Mouse (Mus musculus) myocyte (in vitro differentiated cells): Measurements from ENCODE around the gene Zc3h18. TPM values are rescaled to one million over a fixed set of nuclear protein-coding genes. Genes with fewer than 3 reads are reported as not detected.

Source experiments
- H3K27me3 ChIP-seq: one replicate; pipeline ENCODE4 v1.6.1; 2011; ENCODE audit not compliant: control insufficient read depth, insufficient read depth, insufficient read length
- H3K36me3 ChIP-seq: one replicate; pipeline ENCODE4 v1.6.1; 2011; ENCODE audit not compliant: control insufficient read depth, insufficient read depth
- H3K4me2 ChIP-seq: one replicate; pipeline ENCODE4 v1.6.1; 2011; ENCODE audit warnings: low read depth, control low read depth
- H3K4me3 ChIP-seq: one replicate; pipeline ENCODE4 v1.5.1; 2011; ENCODE audit warnings: mild to moderate bottlenecking, control low read depth, moderate library complexity
- H3K79me2 ChIP-seq: one replicate; pipeline ENCODE4 v1.6.1; 2011; ENCODE audit not compliant: control insufficient read depth, insufficient read depth
- H3ac ChIP-seq: one replicate; pipeline ENCODE4 v1.6.1; 2011; ENCODE audit not compliant: control insufficient read depth, insufficient read length
- CEBPB ChIP-seq: IDR thresholded peaks from 2 replicates; pipeline ENCODE4 v1.6.1; 2011; ENCODE audit warnings: mild to moderate bottlenecking, moderate library complexity; ENCODE audit not compliant: poor library complexity, insufficient read depth, severe bottlenecking
- E2F4 ChIP-seq: IDR thresholded peaks from one replicate; pipeline ENCODE4 v1.6.1; 2011; ENCODE audit warnings: mild to moderate bottlenecking, control low read depth, moderate library complexity; ENCODE audit not compliant: insufficient read depth
- MAX ChIP-seq: IDR thresholded peaks from one replicate; pipeline ENCODE4 v1.6.1; 2011; ENCODE audit warnings: low read depth, mild to moderate bottlenecking, control low read depth
- MYOD1 ChIP-seq, 3 experiments: IDR thresholded peaks; one replicate each; pipeline ENCODE4 v1.6.1; 2011; ENCODE audit warnings: control low read depth in 2 of 3, low read depth in 2 of 3, mild to moderate bottlenecking in 2 of 3, moderate library complexity in 1 of 3; ENCODE audit not compliant: insufficient read length in 2 of 3, control insufficient read depth in 1 of 3
- MYOG ChIP-seq, 3 experiments: IDR thresholded peaks; one replicate each; pipeline ENCODE4 v1.6.1; 2011; ENCODE audit warnings: control low read depth in 2 of 3, low read depth in 2 of 3, mild to moderate bottlenecking in 2 of 3; ENCODE audit not compliant: insufficient read length in 2 of 3, control insufficient read depth in 1 of 3, insufficient read depth in 1 of 3
- POLR2A ChIP-seq: IDR thresholded peaks from one replicate; pipeline ENCODE4 v1.6.1; 2011; ENCODE audit warnings: low read depth, mild to moderate bottlenecking, control low read depth, moderate library complexity; ENCODE audit not compliant: insufficient read length
- POLR2AphosphoS2 ChIP-seq: IDR thresholded peaks from one replicate; pipeline ENCODE4 v1.6.1; 2011; ENCODE audit warnings: low read depth, control low read depth; ENCODE audit not compliant: insufficient read length
- REST ChIP-seq: IDR thresholded peaks from one replicate; pipeline ENCODE4 v1.6.1; 2011; ENCODE audit warnings: mild to moderate bottlenecking, control low read depth, moderate library complexity; ENCODE audit not compliant: insufficient read depth, insufficient read length
- SRF ChIP-seq: IDR thresholded peaks from one replicate; pipeline ENCODE4 v1.6.1; 2011; ENCODE audit warnings: low read depth; ENCODE audit not compliant: control insufficient read depth, insufficient read length
- TCF12 ChIP-seq: IDR thresholded peaks from one replicate; pipeline ENCODE4 v1.6.1; 2011; ENCODE audit warnings: mild to moderate bottlenecking, control low read depth; ENCODE audit not compliant: poor library complexity, insufficient read depth, severe bottlenecking
- TCF3 ChIP-seq: IDR thresholded peaks from one replicate; pipeline ENCODE4 v1.6.1; 2011; ENCODE audit warnings: low read depth, control low read depth; ENCODE audit not compliant: insufficient read length
- USF1 ChIP-seq: IDR thresholded peaks from one replicate; pipeline ENCODE4 v1.6.1; 2011; ENCODE audit warnings: low read depth, mild to moderate bottlenecking, control low read depth, moderate library complexity
- polyA plus RNA-seq: library from polyadenylated mRNA; unstranded; fragments of >200 nt; fragmentation: generic; extraction: Trizol; gene quantifications from one replicate; pipeline ENCODE4 v1.2.1, GENCODE M21; 2012; ENCODE audit warnings: missing spikeins

Gene Zc3h18
- polyA plus RNA-seq, 1 experiment, result 28.8 TPM

GRCm38 (mm10) chr8:122343758-122344157, 32.7 kb upstream of the Zc3h18 start:
- no peak overlapping the region for H3ac ChIP-seq
- H3K36me3 ChIP-seq, result no peaks in the 10 kb centered on the region
- no peaks in the 10 kb centered on the region for H3K27me3 ChIP-seq
- H3K4me2 ChIP-seq, result peak overlapping the region; percentile 97
- peak overlapping the region; percentile 17 for H3K4me3 ChIP-seq
- H3K79me2 ChIP-seq, result no peaks in the 10 kb centered on the region
- TF ChIP-seq E2F4 (no peak), CEBPB (no peak), MYOD1 (IDR thresholded peaks at IDR 0.05; ENCODE audit: control insufficient read depth in 1 of 3, insufficient read length in 2 of 3, low read depth in 2 of 3) (no peak), MYOG (IDR thresholded peaks at IDR 0.05; ENCODE audit: control insufficient read depth in 1 of 3, insufficient read depth in 1 of 3, insufficient read length in 2 of 3, low read depth in 2 of 3) (no peak), POLR2AphosphoS2 (peak; percentile 24), POLR2A (peak; percentile 55)

GRCm38 (mm10) chr8:122344219-122344618, 32.2 kb upstream of the Zc3h18 start:
- H3K27me3 ChIP-seq, result no peaks in the 10 kb centered on the region
- H3K79me2 ChIP-seq, result no peaks in the 10 kb centered on the region
- H3K4me3 ChIP-seq, result peak overlapping the region; percentile 17
- no peaks in the 10 kb centered on the region for H3K36me3 ChIP-seq
- H3K4me2 ChIP-seq, result peak overlapping the region; percentile 97
- peak; percentile 47 for TF ChIP-seq POLR2A
- TF ChIP-seq POLR2AphosphoS2, result peak; percentile 7
- TF ChIP-seq TCF12, result no peak
- no peak overlapping the region for H3ac ChIP-seq

- H3K36me3 ChIP-seq, result no peaks in the 10 kb centered on the region
- H3ac ChIP-seq, result no peak overlapping the region
- TF ChIP-seq POLR2A (no peak), POLR2AphosphoS2 (peak; percentile 29), SRF (no peak), REST (no peak), MYOD1 (IDR thresholded peaks at IDR 0.05; ENCODE audit: control insufficient read depth in 1 of 3, insufficient read length in 2 of 3, low read depth in 2 of 3) (peak in 1 of 3 experiments; percentile 64), TCF12 (no peak), MYOG (IDR thresholded peaks at IDR 0.05; ENCODE audit: control insufficient read depth in 1 of 3, insufficient read depth in 1 of 3, insufficient read length in 2 of 3, low read depth in 2 of 3) (peak in 1 of 3 experiments; percentile 33), USF1 (peak; percentile 10)
- peak overlapping the region; percentile 57 for H3K4me2 ChIP-seq
- H3K4me3 ChIP-seq, result peak overlapping the region; percentile 17
- no peaks in the 10 kb centered on the region for H3K79me2 ChIP-seq
- no peaks in the 10 kb centered on the region for H3K27me3 ChIP-seq
These were observed 31.0 kb upstream of the Zc3h18 start for GRCm38 (mm10) chr8:122345181-122346095.

- Histone ChIP-seq H3K4me2 (peak overlapping the region; percentile 47), H3K4me3 (no peak overlapping the region), H3K36me3 (no peaks in the 10 kb centered on the region), H3ac (no peak overlapping the region), H3K79me2 (no peaks in the 10 kb centered on the region), H3K27me3 (no peaks in the 10 kb centered on the region)
- TF ChIP-seq MYOG (IDR thresholded peaks at IDR 0.05; ENCODE audit: control insufficient read depth in 1 of 3, insufficient read depth in 1 of 3, insufficient read length in 2 of 3, low read depth in 2 of 3), result no peak
- TF ChIP-seq USF1, result peak; percentile 92
- no peak for TF ChIP-seq POLR2AphosphoS2
These were observed 28.4 kb upstream of the Zc3h18 start for GRCm38 (mm10) chr8:122347811-122348552.

- Histone ChIP-seq H3K79me2 (no peaks in the 10 kb centered on the region), H3K36me3 (no peaks in the 10 kb centered on the region), H3K4me2 (no peak overlapping the region), H3K27me3 (no peaks in the 10 kb centered on the region), H3ac (no peak overlapping the region), H3K4me3 (no peak overlapping the region)
- no peak for TF ChIP-seq USF1
- no peak for TF ChIP-seq POLR2AphosphoS2
- TF ChIP-seq E2F4, result no peak
- no peak for TF ChIP-seq POLR2A
- no peak for TF ChIP-seq MAX
- no peak for TF ChIP-seq TCF12
- no peak for TF ChIP-seq CEBPB
- TF ChIP-seq SRF, result no peak
- TF ChIP-seq REST, result no peak
- TF ChIP-seq TCF3, result no peak
- TF ChIP-seq MYOG (IDR thresholded peaks at IDR 0.05; ENCODE audit: control insufficient read depth in 1 of 3, insufficient read depth in 1 of 3, insufficient read length in 2 of 3, low read depth in 2 of 3), result no peak
These were observed 26.8 kb upstream of the Zc3h18 start for GRCm38 (mm10) chr8:122349357-122350297.
